Mouse (Mus musculus): ENCODE measurements around the gene Ncor1. TPM values are rescaled to one million over a fixed set of nuclear protein-coding genes. Genes with fewer than 3 reads are reported as not detected.
A peak's percentile ranks its signal among the peaks of the same experiment; 100 is the strongest.
"Not testable (repeated sequence)": the region's sequence is repeated elsewhere in the genome, so short reads cannot be mapped to it uniquely, and the experiment has no call there.

Gene Ncor1
- polyA plus RNA-seq, 1 experiment from 2014 or later, result 203 TPM

GRCm38 (mm10) chr11:62305866-62306265 is 152.5 kb downstream of the Ncor1 start:
- 91% methylated on average over 2 of the region's 2 CpGs for WGBS
- no peaks in the 10 kb centered on the region for H3K4me1 ChIP-seq (ENCODE audit: control insufficient read depth, insufficient read depth, low read length)
- no peak for ATAC-seq (ENCODE audit: low FRiP score, low TSS enrichment)
- H3K9me3 ChIP-seq (ENCODE audit: control insufficient read depth, low read length), result no peaks in the 10 kb centered on the region
- H3K4me3 ChIP-seq (ENCODE audit: low read length), result no peak overlapping the region
- no peak overlapping the region for H3K27ac ChIP-seq (ENCODE audit: low read depth, low read length)
- no peak overlapping the region for H3K4me2 ChIP-seq (replicated peaks; ENCODE audit: low read depth, low read length)
- H3K27me3 ChIP-seq (ENCODE audit: control insufficient read depth, insufficient read depth, low read length), result no peaks in the 10 kb centered on the region
- peaks cover 17% of the 10 kb centered on the region for H3K36me3 ChIP-seq (ENCODE audit: control insufficient read depth, insufficient read depth, low read length)
- H3K9ac ChIP-seq (ENCODE audit: low read depth, low read length), result no peak overlapping the region

GRCm38 (mm10) chr11:62298883-62299282 is 159.5 kb downstream of the Ncor1 start:
- no peak overlapping the region for H3K9ac ChIP-seq (ENCODE audit: low read depth, low read length)
- no peak overlapping the region for H3K27ac ChIP-seq (ENCODE audit: low read depth, low read length)
- ATAC-seq (ENCODE audit: low FRiP score, low TSS enrichment), result no peak
- H3K4me1 ChIP-seq (ENCODE audit: control insufficient read depth, insufficient read depth, low read length), result no peaks in the 10 kb centered on the region
- WGBS, result 78% methylated on average over 6 of the region's 6 CpGs
- H3K4me2 ChIP-seq (replicated peaks; ENCODE audit: low read depth, low read length), result no peak overlapping the region
- H3K9me3 ChIP-seq (ENCODE audit: control insufficient read depth, low read length), result no peaks in the 10 kb centered on the region
- no peak overlapping the region for H3K4me3 ChIP-seq (ENCODE audit: low read length)
- peaks cover 12% of the 10 kb centered on the region for H3K36me3 ChIP-seq (ENCODE audit: control insufficient read depth, insufficient read depth, low read length)
- H3K27me3 ChIP-seq (ENCODE audit: control insufficient read depth, insufficient read depth, low read length), result no peaks in the 10 kb centered on the region

GRCm38 (mm10) chr11:62294121-62294520 is 164.2 kb downstream of the Ncor1 start:
- H3K9ac ChIP-seq (ENCODE audit: low read depth, low read length), result no peak overlapping the region
- H3K4me2 ChIP-seq (replicated peaks; ENCODE audit: low read depth, low read length), result no peak overlapping the region
- no peak for ATAC-seq (ENCODE audit: low FRiP score, low TSS enrichment)
- H3K4me3 ChIP-seq (ENCODE audit: low read length), result no peak overlapping the region
- no peaks in the 10 kb centered on the region for H3K27me3 ChIP-seq (ENCODE audit: control insufficient read depth, insufficient read depth, low read length)
- H3K9me3 ChIP-seq (ENCODE audit: control insufficient read depth, low read length), result no peaks in the 10 kb centered on the region
- H3K4me1 ChIP-seq (ENCODE audit: control insufficient read depth, insufficient read depth, low read length), result no peaks in the 10 kb centered on the region
- H3K36me3 ChIP-seq (ENCODE audit: control insufficient read depth, insufficient read depth, low read length), result peaks cover 12% of the 10 kb centered on the region
- WGBS, result 86% methylated on average over 2 of the region's 2 CpGs
- no peak overlapping the region for H3K27ac ChIP-seq (ENCODE audit: low read depth, low read length)

GRCm38 (mm10) chr11:62287700-62288099 is 170.6 kb downstream of the Ncor1 start:
- no peak for ATAC-seq (ENCODE audit: low FRiP score, low TSS enrichment)
- H3K4me3 ChIP-seq (ENCODE audit: low read length), result no peak overlapping the region
- no peaks in the 10 kb centered on the region for H3K4me1 ChIP-seq (ENCODE audit: control insufficient read depth, insufficient read depth, low read length)
- no peaks in the 10 kb centered on the region for H3K9me3 ChIP-seq (ENCODE audit: control insufficient read depth, low read length)
- WGBS, result 93% methylated on average over 1 of the region's 1 CpGs
- H3K36me3 ChIP-seq (ENCODE audit: control insufficient read depth, insufficient read depth, low read length), result peaks cover 26% of the 10 kb centered on the region; the same call in 1 of the 2 replicates
- no peak overlapping the region for H3K9ac ChIP-seq (ENCODE audit: low read depth, low read length)
- no peaks in the 10 kb centered on the region for H3K27me3 ChIP-seq (ENCODE audit: control insufficient read depth, insufficient read depth, low read length)
- no peak overlapping the region for H3K27ac ChIP-seq (ENCODE audit: low read depth, low read length)
- no peak overlapping the region for H3K4me2 ChIP-seq (replicated peaks; ENCODE audit: low read depth, low read length)

DNA sequence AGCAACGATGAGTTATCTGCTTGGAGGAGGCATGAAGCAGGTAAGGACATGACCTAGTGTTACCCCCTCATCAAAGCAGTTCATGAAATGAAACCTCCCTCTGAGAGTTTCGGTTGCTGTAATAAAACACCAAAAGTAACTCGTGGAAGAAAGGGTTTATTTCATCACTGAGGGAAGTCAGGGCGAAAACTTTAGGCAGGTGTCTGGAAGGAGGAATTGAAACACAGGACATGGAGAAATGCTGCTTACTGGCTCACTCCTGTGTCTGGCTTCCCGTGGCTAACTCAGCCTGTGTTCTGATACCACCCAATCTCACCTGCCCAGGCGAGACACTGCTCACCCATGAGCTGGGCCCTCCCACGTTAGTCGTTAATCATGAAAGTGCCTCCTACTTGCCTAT is 173.3 kb downstream of the Ncor1 start:
- H3K9me3 ChIP-seq (ENCODE audit: control insufficient read depth, low read length), result no peaks in the 10 kb centered on the region
- H3K36me3 ChIP-seq (ENCODE audit: control insufficient read depth, insufficient read depth, low read length), result peaks cover 26% of the 10 kb centered on the region; the same call in 1 of the 2 replicates
- H3K4me1 ChIP-seq (ENCODE audit: control insufficient read depth, insufficient read depth, low read length), result no peaks in the 10 kb centered on the region
- no peak overlapping the region for H3K9ac ChIP-seq (ENCODE audit: low read depth, low read length)
- H3K4me3 ChIP-seq (ENCODE audit: low read length), result no peak overlapping the region
- no peak for ATAC-seq (ENCODE audit: low FRiP score, low TSS enrichment)
- 72% methylated on average over 8 of the region's 8 CpGs for WGBS
- H3K4me2 ChIP-seq (replicated peaks; ENCODE audit: low read depth, low read length), result no peak overlapping the region
- H3K27me3 ChIP-seq (ENCODE audit: control insufficient read depth, insufficient read depth, low read length), result no peaks in the 10 kb centered on the region
- no peak overlapping the region for H3K27ac ChIP-seq (ENCODE audit: low read depth, low read length)

GRCm38 (mm10) chr11:62284020-62284419 is 174.3 kb downstream of the Ncor1 start:
- not testable (repeated sequence) for H3K4me1 ChIP-seq (ENCODE audit: control insufficient read depth, insufficient read depth, low read length); H3K4me2 ChIP-seq (replicated peaks; ENCODE audit: low read depth, low read length); H3K27me3 ChIP-seq (ENCODE audit: control insufficient read depth, insufficient read depth, low read length); H3K27ac ChIP-seq (ENCODE audit: low read depth, low read length); ATAC-seq (ENCODE audit: low FRiP score, low TSS enrichment); H3K4me3 ChIP-seq (ENCODE audit: low read length); H3K9ac ChIP-seq (ENCODE audit: low read depth, low read length); H3K9me3 ChIP-seq (ENCODE audit: control insufficient read depth, low read length)
- 76% methylated on average over 3 of the region's 3 CpGs for WGBS
- peaks cover 26% of the 10 kb centered on the region; the same call in 1 of the 2 replicates for H3K36me3 ChIP-seq (ENCODE audit: control insufficient read depth, insufficient read depth, low read length)

DNA sequence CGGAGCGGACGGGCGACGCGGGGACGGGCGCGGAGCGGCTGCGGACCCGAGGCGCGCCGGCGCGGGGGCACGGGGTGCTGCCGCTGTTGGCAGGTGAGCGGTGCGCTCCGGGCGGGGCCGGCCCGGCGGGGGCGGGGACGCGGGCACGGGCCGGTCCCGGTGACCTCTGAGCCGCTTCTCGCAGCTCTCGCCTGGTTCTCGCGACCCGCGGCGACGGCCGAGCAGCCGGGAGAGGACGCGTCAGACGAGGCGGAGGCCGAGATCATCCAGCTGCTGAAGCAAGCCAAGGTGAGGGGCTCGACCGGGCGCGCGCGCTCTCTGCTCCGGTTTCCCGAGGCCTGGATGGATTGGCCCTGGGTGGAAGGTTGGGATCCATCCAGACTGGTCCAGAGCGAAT is 176.7 kb downstream of the Ncor1 start:
- Histone ChIP-seq H3K4me2 (replicated peaks; ENCODE audit: low read depth, low read length) (peak overlapping the region; percentile 68), H3K4me1 (ENCODE audit: control insufficient read depth, insufficient read depth, low read length) (no peaks in the 10 kb centered on the region), H3K27me3 (ENCODE audit: control insufficient read depth, insufficient read depth, low read length) (no peaks in the 10 kb centered on the region), H3K36me3 (ENCODE audit: control insufficient read depth, insufficient read depth, low read length) (peaks cover 17% of the 10 kb centered on the region; the same call in 1 of the 2 replicates), H3K9me3 (ENCODE audit: control insufficient read depth, low read length) (no peaks in the 10 kb centered on the region), H3K27ac (ENCODE audit: low read depth, low read length) (peak overlapping the region; percentile 86), H3K4me3 (ENCODE audit: low read length) (peak overlapping the region; percentile 80), H3K9ac (ENCODE audit: low read depth, low read length) (peak overlapping the region; percentile 85)
- peak; percentile 73; the same call in 1 of the 2 replicates for ATAC-seq (ENCODE audit: low FRiP score, low TSS enrichment)
- 1% methylated on average over 48 of the region's 57 CpGs for WGBS

DNA sequence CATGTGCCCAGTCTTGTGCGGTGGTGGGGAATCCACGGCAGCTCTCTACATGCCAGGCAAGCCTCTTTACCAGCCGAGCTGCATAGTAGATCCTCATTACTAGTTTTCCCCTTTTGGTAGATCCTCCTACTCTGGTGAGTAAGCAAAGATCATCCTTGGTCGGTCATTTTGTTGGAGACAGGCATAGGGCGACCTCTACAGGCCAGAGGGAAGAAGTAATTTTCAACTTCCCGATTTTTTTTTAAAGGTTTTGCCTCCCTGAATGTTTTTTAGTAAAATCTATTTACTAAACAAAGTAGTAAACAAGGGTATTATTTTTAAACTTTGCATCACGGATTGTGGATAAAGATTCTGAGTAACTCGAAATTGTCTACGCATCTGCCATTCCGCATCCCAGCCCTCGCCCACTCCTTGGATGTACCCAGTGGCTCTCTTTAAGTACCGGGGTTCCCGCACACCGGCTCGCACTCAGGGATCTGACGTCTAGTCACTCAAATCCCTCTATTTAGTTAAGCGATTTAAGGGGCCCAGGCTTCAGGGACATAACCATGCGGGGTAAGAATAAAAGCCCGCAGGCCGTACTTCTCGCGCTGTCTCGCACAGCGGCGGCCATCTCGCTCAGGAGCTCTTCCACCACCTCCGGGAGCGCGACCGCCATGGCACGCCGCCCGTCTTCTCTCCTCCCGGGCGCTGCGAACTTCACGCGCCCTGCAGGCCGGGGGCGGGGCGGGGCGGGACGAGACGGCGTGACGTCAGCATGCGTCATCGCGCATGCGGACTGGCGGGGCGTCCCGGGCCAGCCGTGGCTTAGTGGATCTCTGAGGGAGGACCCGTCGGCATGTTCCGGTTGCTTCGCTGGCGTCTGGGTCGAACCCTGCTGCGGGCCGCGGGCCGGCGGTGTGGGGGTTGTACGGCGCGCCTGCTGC is 177.4 kb downstream of the Ncor1 start, which contains the start of the genes Zswim7 and Ttc19:
Gene Zswim7 (minus strand): TSS at position 701 of the 926 bp plus-strand sequence.
Gene Ttc19 (plus strand): TSS at position 799 of the 926 bp plus-strand sequence.
- Histone ChIP-seq H3K27ac (ENCODE audit: low read depth, low read length) (peak within 1 kb of the TSS; percentile 86), H3K9ac (ENCODE audit: low read depth, low read length) (peak within 1 kb of the TSS; percentile 85), H3K4me1 (ENCODE audit: control insufficient read depth, insufficient read depth, low read length) (no peaks in the 10 kb centered on the region), H3K9me3 (ENCODE audit: control insufficient read depth, low read length) (no peaks in the 10 kb centered on the region), H3K4me3 (ENCODE audit: low read length) (peak within 1 kb of the TSS; percentile 80), H3K4me2 (replicated peaks; ENCODE audit: low read depth, low read length) (peak within 1 kb of the TSS; percentile 68), H3K36me3 (ENCODE audit: control insufficient read depth, insufficient read depth, low read length) (peaks cover 11% of the 10 kb centered on the region; the same call in 1 of the 2 replicates), H3K27me3 (ENCODE audit: control insufficient read depth, insufficient read depth, low read length) (no peaks in the 10 kb centered on the region)
- peak; percentile 97 for ATAC-seq (ENCODE audit: low FRiP score, low TSS enrichment)
- WGBS, result 3% methylated on average over 66 of the region's 68 CpGs

GRCm38 (mm10) chr11:62278027-62278426 is 180.3 kb downstream of the Ncor1 start:
- H3K9ac ChIP-seq (ENCODE audit: low read depth, low read length), result no peak overlapping the region

More at GRCm38 (mm10) chr11:62278027-62278426, 180.3 kb downstream of the Ncor1 start:
- WGBS, result 22% methylated on average over 5 of the region's 5 CpGs
- no peak for ATAC-seq (ENCODE audit: low FRiP score, low TSS enrichment)
- no peak overlapping the region for H3K4me2 ChIP-seq (replicated peaks; ENCODE audit: low read depth, low read length)
- H3K9me3 ChIP-seq (ENCODE audit: control insufficient read depth, low read length), result no peaks in the 10 kb centered on the region
- no peak overlapping the region for H3K4me3 ChIP-seq (ENCODE audit: low read length)
- H3K36me3 ChIP-seq (ENCODE audit: control insufficient read depth, insufficient read depth, low read length), result peaks cover 1% of the 10 kb centered on the region; the same call in 1 of the 2 replicates
- no peak overlapping the region for H3K27ac ChIP-seq (ENCODE audit: low read depth, low read length)
- no peaks in the 10 kb centered on the region for H3K4me1 ChIP-seq (ENCODE audit: control insufficient read depth, insufficient read depth, low read length)
- H3K27me3 ChIP-seq (ENCODE audit: control insufficient read depth, insufficient read depth, low read length), result no peaks in the 10 kb centered on the region

All from kidney, embryonic 14.5 days (tissue).